Mouse (Mus musculus): ENCODE data around the gene Ckap5. TPM values are rescaled to one million over a fixed set of nuclear protein-coding genes. Genes with fewer than 3 reads are reported as not detected.

Ckap5 gene
- total RNA-seq, 1 experiment: 68.8 TPM

GRCm38 (mm10) chr2:91632316-91632715 is 105.8 kb downstream of the Ckap5 start:
- no peak overlapping the region for H3K27ac ChIP-seq (ENCODE audit: insufficient read depth, low read depth, low read length, poor library complexity, severe bottlenecking)
- TF ChIP-seq MAFK (IDR thresholded peaks at IDR 0.05; ENCODE audit: insufficient read depth, low read depth, low read length): no peak
- no peak overlapping the region for H3K4me3 ChIP-seq (ENCODE audit: insufficient read depth in 1 of 2, low read depth in 1 of 2, low read length in 2 of 2, poor library complexity in 1 of 2, severe bottlenecking in 1 of 2)
- H3K9me3 ChIP-seq (ENCODE audit: control insufficient read depth, insufficient read depth, low read depth, low read length): no peaks in the 10 kb centered on the region
- no peak overlapping the region for H3K9ac ChIP-seq (ENCODE audit: insufficient read depth, low read depth, low read length, poor library complexity, severe bottlenecking)
- in situ Hi-C loops (cut with MboI; ENCODE audit: low sequenced_read_pairs in 2 of 2, unreplicated experiment in 2 of 2): no loop called here
- H3K4me1 ChIP-seq (ENCODE audit: control insufficient read depth in 2 of 2, insufficient read depth in 2 of 2, low read length in 2 of 2, poor library complexity in 1 of 2): peaks cover 0 to 22% of the 10 kb centered on the region in 2 experiments; a peak in 3 of 4 replicates
- no peaks in the 10 kb centered on the region for H3K36me3 ChIP-seq (ENCODE audit: control insufficient read depth, insufficient read depth, low read length, poor library complexity, severe bottlenecking)
- no peak for DNase-seq (ENCODE audit: low read depth, low spot score)

DNA sequence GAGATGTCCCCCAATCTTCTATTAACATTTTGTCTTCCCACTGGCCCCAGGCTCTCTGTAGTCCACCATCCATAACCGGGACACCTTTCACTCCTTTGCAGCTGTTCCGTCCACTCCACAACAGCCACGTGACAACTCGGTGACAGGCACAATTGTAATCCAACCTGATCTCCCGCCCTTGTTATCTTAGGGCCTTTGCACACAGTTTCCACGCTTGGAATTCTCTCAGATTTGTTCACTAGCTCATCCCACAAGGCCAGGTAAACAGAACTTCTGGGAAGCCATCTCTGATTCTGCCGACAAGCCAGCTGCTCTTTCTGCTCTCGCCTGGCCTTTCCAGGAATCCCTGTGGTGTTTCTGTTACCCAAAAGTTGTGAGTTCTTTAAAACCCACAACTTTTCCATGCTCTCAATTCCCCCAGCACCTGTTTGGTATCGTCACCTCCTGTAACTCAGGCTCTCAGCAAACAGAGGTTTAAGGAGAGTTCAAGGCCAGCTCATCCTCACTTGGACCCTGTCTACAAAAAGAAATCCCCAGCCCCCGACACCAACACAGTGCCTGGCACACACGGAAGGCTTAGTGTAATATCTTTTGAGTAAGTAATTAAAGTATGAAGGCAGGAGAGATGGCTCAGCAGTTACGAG is 106.9 kb downstream of the Ckap5 start:
- H3K27ac ChIP-seq (ENCODE audit: insufficient read depth, low read depth, low read length, poor library complexity, severe bottlenecking): no peak overlapping the region
- in situ Hi-C loops (cut with MboI; ENCODE audit: low sequenced_read_pairs in 2 of 2, unreplicated experiment in 2 of 2): no loop called here
- H3K9ac ChIP-seq (ENCODE audit: insufficient read depth, low read depth, low read length, poor library complexity, severe bottlenecking): no peak overlapping the region
- no peak for DNase-seq (ENCODE audit: low read depth, low spot score)
- no peaks in the 10 kb centered on the region for H3K36me3 ChIP-seq (ENCODE audit: control insufficient read depth, insufficient read depth, low read length, poor library complexity, severe bottlenecking)
- no peak overlapping the region for H3K4me3 ChIP-seq (ENCODE audit: insufficient read depth in 1 of 2, low read depth in 1 of 2, low read length in 2 of 2, poor library complexity in 1 of 2, severe bottlenecking in 1 of 2)
- no peaks in the 10 kb centered on the region for H3K9me3 ChIP-seq (ENCODE audit: control insufficient read depth, insufficient read depth, low read depth, low read length)
- H3K4me1 ChIP-seq (ENCODE audit: control insufficient read depth in 2 of 2, insufficient read depth in 2 of 2, low read length in 2 of 2, poor library complexity in 1 of 2): peaks cover 0 to 22% of the 10 kb centered on the region in 2 experiments; a peak in 3 of 4 replicates
- TF ChIP-seq CHD2 (IDR thresholded peaks at IDR 0.05; ENCODE audit: low read depth, low read length) (no peak), HCFC1 (IDR thresholded peaks at IDR 0.05; ENCODE audit: borderline replicate concordance, insufficient read depth, low read length) (no peak), ZNF384 (IDR thresholded peaks at IDR 0.05; ENCODE audit: low read depth, low read length) (no peak), ZC3H11A (IDR thresholded peaks at IDR 0.05; ENCODE audit: borderline replicate concordance, low read depth, low read length) (no peak), MAFK (IDR thresholded peaks at IDR 0.05; ENCODE audit: insufficient read depth, low read depth, low read length) (no peak)

- Histone ChIP-seq H3K9ac (ENCODE audit: insufficient read depth, low read depth, low read length, poor library complexity, severe bottlenecking) (no peak overlapping the region), H3K4me3 (ENCODE audit: insufficient read depth in 1 of 2, low read depth in 1 of 2, low read length in 2 of 2, poor library complexity in 1 of 2, severe bottlenecking in 1 of 2) (peak overlapping the region; percentile 18 to 24; a peak in 2 of 4 replicates), H3K27ac (ENCODE audit: insufficient read depth, low read depth, low read length, poor library complexity, severe bottlenecking) (no peak overlapping the region), H3K9me3 (ENCODE audit: control insufficient read depth, insufficient read depth, low read depth, low read length) (no peaks in the 10 kb centered on the region), H3K36me3 (ENCODE audit: control insufficient read depth, insufficient read depth, low read length, poor library complexity, severe bottlenecking) (no peaks in the 10 kb centered on the region), H3K4me1 (ENCODE audit: control insufficient read depth in 2 of 2, insufficient read depth in 2 of 2, low read length in 2 of 2, poor library complexity in 1 of 2) (peaks cover 0 to 22% of the 10 kb centered on the region in 2 experiments; a peak in 3 of 4 replicates)
- TF ChIP-seq HCFC1 (IDR thresholded peaks at IDR 0.05; ENCODE audit: borderline replicate concordance, insufficient read depth, low read length) (no peak), MAFK (IDR thresholded peaks at IDR 0.05; ENCODE audit: insufficient read depth, low read depth, low read length) (no peak)
- in situ Hi-C loops (cut with MboI; ENCODE audit: low sequenced_read_pairs in 2 of 2, unreplicated experiment in 2 of 2): no loop called here
- no peak for DNase-seq (ENCODE audit: low read depth, low spot score)
Observed at GRCm38 (mm10) chr2:91634841-91635240, 108.3 kb downstream of the Ckap5 start.

DNA sequence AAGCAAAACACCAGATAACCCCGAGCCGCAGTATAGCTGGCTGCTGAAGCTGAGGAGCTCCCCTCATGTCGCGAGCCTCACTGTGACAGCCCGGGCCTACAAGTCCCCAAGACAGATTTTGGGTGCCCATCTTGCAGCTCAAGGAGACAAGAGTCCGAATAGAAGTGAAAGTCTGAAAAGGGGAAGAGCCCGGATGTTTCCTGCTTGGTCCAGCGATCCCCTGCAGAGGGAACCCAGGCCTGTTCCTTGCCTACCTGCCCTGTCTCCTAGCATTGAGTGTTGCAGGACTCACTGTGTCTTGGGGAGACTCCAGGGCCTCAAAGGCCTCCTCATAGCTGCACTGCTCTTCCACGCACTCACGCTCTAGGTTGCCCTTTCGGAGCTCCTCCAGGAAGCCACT is 108.9 kb downstream of the Ckap5 start:
- Histone ChIP-seq H3K4me3 (ENCODE audit: insufficient read depth in 1 of 2, low read depth in 1 of 2, low read length in 2 of 2, poor library complexity in 1 of 2, severe bottlenecking in 1 of 2) (peak overlapping the region; percentile 18 to 24; a peak in 3 of 4 replicates), H3K9me3 (ENCODE audit: control insufficient read depth, insufficient read depth, low read depth, low read length) (no peaks in the 10 kb centered on the region), H3K27ac (ENCODE audit: insufficient read depth, low read depth, low read length, poor library complexity, severe bottlenecking) (no peak overlapping the region), H3K9ac (ENCODE audit: insufficient read depth, low read depth, low read length, poor library complexity, severe bottlenecking) (peak overlapping the region; percentile 44), H3K36me3 (ENCODE audit: control insufficient read depth, insufficient read depth, low read length, poor library complexity, severe bottlenecking) (no peaks in the 10 kb centered on the region), H3K4me1 (ENCODE audit: control insufficient read depth in 2 of 2, insufficient read depth in 2 of 2, low read length in 2 of 2, poor library complexity in 1 of 2) (peaks cover 0 to 22% of the 10 kb centered on the region in 2 experiments; a peak in 3 of 4 replicates)
- in situ Hi-C loops (cut with MboI; ENCODE audit: low sequenced_read_pairs in 2 of 2, unreplicated experiment in 2 of 2): no loop called here
- no peak for DNase-seq (ENCODE audit: low read depth, low spot score)
- TF ChIP-seq ZNF384 (IDR thresholded peaks at IDR 0.05; ENCODE audit: low read depth, low read length) (no peak), HCFC1 (IDR thresholded peaks at IDR 0.05; ENCODE audit: borderline replicate concordance, insufficient read depth, low read length) (no peak), MAFK (IDR thresholded peaks at IDR 0.05; ENCODE audit: insufficient read depth, low read depth, low read length) (no peak), CHD2 (IDR thresholded peaks at IDR 0.05; ENCODE audit: low read depth, low read length) (no peak), ZC3H11A (IDR thresholded peaks at IDR 0.05; ENCODE audit: borderline replicate concordance, low read depth, low read length) (no peak)

GRCm38 (mm10) chr2:91636229-91636628 is 109.7 kb downstream of the Ckap5 start, which contains the start of gene F2:
Gene F2, minus strand, starts transcription at chr2:91636414.
- Histone ChIP-seq H3K4me1 (ENCODE audit: control insufficient read depth in 2 of 2, insufficient read depth in 2 of 2, low read length in 2 of 2, poor library complexity in 1 of 2) (peaks cover 0 to 22% of the 10 kb centered on the region in 2 experiments; a peak in 3 of 4 replicates), H3K9me3 (ENCODE audit: control insufficient read depth, insufficient read depth, low read depth, low read length) (no peaks in the 10 kb centered on the region), H3K4me3 (ENCODE audit: insufficient read depth in 1 of 2, low read depth in 1 of 2, low read length in 2 of 2, poor library complexity in 1 of 2, severe bottlenecking in 1 of 2) (peak within 1 kb of the TSS; percentile 18 to 24; a peak in 3 of 4 replicates), H3K9ac (ENCODE audit: insufficient read depth, low read depth, low read length, poor library complexity, severe bottlenecking) (peak within 1 kb of the TSS; percentile 44), H3K36me3 (ENCODE audit: control insufficient read depth, insufficient read depth, low read length, poor library complexity, severe bottlenecking) (no peaks in the 10 kb centered on the region), H3K27ac (ENCODE audit: insufficient read depth, low read depth, low read length, poor library complexity, severe bottlenecking) (no peak within 1 kb of the TSS)
- no peak for DNase-seq (ENCODE audit: low read depth, low spot score)
- in situ Hi-C loops (cut with MboI; ENCODE audit: low sequenced_read_pairs in 2 of 2, unreplicated experiment in 2 of 2): no loop called here
- TF ChIP-seq HCFC1 (IDR thresholded peaks at IDR 0.05; ENCODE audit: borderline replicate concordance, insufficient read depth, low read length) (no peak), ZNF384 (IDR thresholded peaks at IDR 0.05; ENCODE audit: low read depth, low read length) (no peak)
